Mouse (Mus musculus) CH12.LX (cell line): ENCODE results near the gene Rrm1. TPM values are rescaled to one million over a fixed set of nuclear protein-coding genes. Genes with fewer than 3 reads are reported as not detected.

ENCODE experiments used
- DNase-seq: peaks from one replicate; pipeline ENCODE4 v3.0.0-alpha.2; 2013; ENCODE audit errors: extremely low read depth
- H3K27ac ChIP-seq: 2 replicates; pipeline ENCODE4 v1.5.1; 2012; ENCODE audit warnings: low read depth, mild to moderate bottlenecking, control low read depth, moderate library complexity; ENCODE audit not compliant: insufficient read depth
- H3K27me3 ChIP-seq: replicated peaks from 2 replicates; pipeline ENCODE3; 2012; ENCODE audit warnings: inconsistent platforms
- H3K36me3 ChIP-seq, 2 experiments: replicated peaks in 1 of 2; 2 replicates each; pipeline versions ENCODE3 to v1.6.1; 2012; ENCODE audit warnings: inconsistent platforms in 1 of 2, low read length in 1 of 2, mild to moderate bottlenecking in 1 of 2, mixed read lengths in 1 of 2, moderate library complexity in 1 of 2; ENCODE audit not compliant: control insufficient read depth in 1 of 2, insufficient read depth in 1 of 2
- H3K4me1 ChIP-seq, 2 experiments: 2 replicates each; pipeline ENCODE4 v1.6.1; 2012; ENCODE audit warnings: inconsistent platforms in 1 of 2, moderate library complexity in 1 of 2; ENCODE audit not compliant: insufficient read depth in 2 of 2, control insufficient read depth in 1 of 2
- H3K4me2 ChIP-seq: 2 replicates; pipeline ENCODE4 v1.6.1; 2012; ENCODE audit warnings: low read depth, mild to moderate bottlenecking, control low read depth; ENCODE audit not compliant: poor library complexity, insufficient read depth, severe bottlenecking
- H3K4me3 ChIP-seq, 3 experiments: fragments of 150-350 bp in 1 of 3; sonication (generic) in 1 of 3; replicated peaks in 1 of 3; 2 replicates each; pipeline versions ENCODE3 to v1.5.1; 2011 to 2012; ENCODE audit warnings: low read depth in 2 of 3, low read length in 2 of 3, mild to moderate bottlenecking in 2 of 3, moderate library complexity in 2 of 3, control low read depth in 1 of 3, improper control_type of control experiment in 1 of 3, inconsistent platforms in 1 of 3, mixed read lengths in 1 of 3; ENCODE audit not compliant: poor library complexity in 1 of 3
- H3K79me2 ChIP-seq: replicated peaks from 2 replicates; pipeline ENCODE4 v1.6.1; 2012; ENCODE audit warnings: mild to moderate bottlenecking, moderate library complexity; ENCODE audit not compliant: control insufficient read depth, poor library complexity, insufficient read depth, severe bottlenecking; ENCODE audit errors: extremely low read depth
- H3K9ac ChIP-seq: 2 replicates; pipeline ENCODE4 v1.6.1; 2012; ENCODE audit warnings: low read depth, mild to moderate bottlenecking, control low read depth, moderate library complexity; ENCODE audit not compliant: insufficient read depth
- H3K9me3 ChIP-seq: replicated peaks from 2 replicates; pipeline ENCODE3; 2012; ENCODE audit warnings: low read length, inconsistent platforms, mixed read lengths
- CTCF ChIP-seq, 2 experiments: IDR thresholded peaks in 1 of 2; conservative IDR thresholded peaks in 1 of 2; 2 replicates each; pipeline ENCODE4 v1.5.1; 2011 to 2012; ENCODE audit warnings: low read depth in 2 of 2, low read length in 2 of 2, improper control_type of control experiment in 1 of 2, inconsistent platforms in 1 of 2, mild to moderate bottlenecking in 1 of 2, moderate library complexity in 1 of 2
- E2F4 ChIP-seq: IDR thresholded peaks from 2 replicates; pipeline ENCODE4 v1.6.1; 2011; ENCODE audit warnings: low read depth, low read length, improper control_type of control experiment; ENCODE audit not compliant: insufficient replicate concordance
- EP300 ChIP-seq: IDR thresholded peaks from 2 replicates; pipeline ENCODE4 v1.6.1; 2011; ENCODE audit warnings: low read length, improper control_type of control experiment
- GABPA ChIP-seq: IDR thresholded peaks from 2 replicates; pipeline ENCODE4 v1.6.1; 2012; ENCODE audit warnings: low read depth, low read length, improper control_type of control experiment, inconsistent platforms; ENCODE audit not compliant: insufficient replicate concordance
- HCFC1 ChIP-seq: IDR thresholded peaks from 2 replicates; pipeline ENCODE4 v1.6.1; 2012; ENCODE audit warnings: low read depth, mild to moderate bottlenecking, inconsistent platforms, low read length, improper control_type of control experiment
- JUN ChIP-seq: IDR thresholded peaks from 2 replicates; pipeline ENCODE4 v1.6.1; 2011; ENCODE audit warnings: low read depth, mild to moderate bottlenecking, low read length, improper control_type of control experiment, moderate library complexity; ENCODE audit not compliant: insufficient read depth
- MAZ ChIP-seq: IDR thresholded peaks from 2 replicates; pipeline ENCODE4 v1.6.1; 2012; ENCODE audit warnings: low read depth, mild to moderate bottlenecking, inconsistent platforms, low read length, improper control_type of control experiment, moderate library complexity
- PAX5 ChIP-seq: IDR thresholded peaks from 2 replicates; pipeline ENCODE4 v1.6.1; 2012; ENCODE audit warnings: low read length, inconsistent platforms, mixed read lengths
- RAD21 ChIP-seq: IDR thresholded peaks from 2 replicates; pipeline ENCODE4 v1.6.1; 2011; ENCODE audit warnings: low read depth, mild to moderate bottlenecking, low read length, improper control_type of control experiment, moderate library complexity
- RCOR1 ChIP-seq: conservative IDR thresholded peaks from 2 replicates; pipeline ENCODE4 v1.6.1; 2012; ENCODE audit warnings: low read depth, mild to moderate bottlenecking, inconsistent platforms, low read length, improper control_type of control experiment
- SIN3A ChIP-seq: IDR thresholded peaks from 2 replicates; pipeline ENCODE4 v1.6.1; 2012; ENCODE audit warnings: low read length, improper control_type of control experiment, inconsistent platforms
- SMC3 ChIP-seq: IDR thresholded peaks from 2 replicates; pipeline ENCODE4 v1.6.1; 2011; ENCODE audit warnings: low read depth, low read length, improper control_type of control experiment
- TBP ChIP-seq: conservative IDR thresholded peaks from 2 replicates; pipeline ENCODE4 v1.6.1; 2011; ENCODE audit warnings: low read depth, low read length, improper control_type of control experiment
- UBTF ChIP-seq: IDR thresholded peaks from 2 replicates; pipeline ENCODE4 v1.6.1; 2012; ENCODE audit warnings: low read depth, mild to moderate bottlenecking, inconsistent platforms, low read length, improper control_type of control experiment, moderate library complexity
- USF2 ChIP-seq: conservative IDR thresholded peaks from 2 replicates; pipeline ENCODE4 v1.6.1; 2011; ENCODE audit warnings: low read depth, low read length, improper control_type of control experiment
- ZC3H11A ChIP-seq: IDR thresholded peaks from 2 replicates; pipeline ENCODE4 v1.6.1; 2012; ENCODE audit warnings: low read depth, mild to moderate bottlenecking, inconsistent platforms, low read length, improper control_type of control experiment
- ZKSCAN1 ChIP-seq: IDR thresholded peaks from 2 replicates; pipeline ENCODE4 v1.6.1; 2012; ENCODE audit warnings: low read depth, inconsistent platforms, low read length, improper control_type of control experiment, borderline replicate concordance
- ZMIZ1 ChIP-seq: IDR thresholded peaks from 2 replicates; pipeline ENCODE4 v1.6.1; 2012; ENCODE audit warnings: low read depth, mild to moderate bottlenecking, inconsistent platforms, low read length, improper control_type of control experiment
- dilution Hi-C: fragments of 300-500 bp; cut with MboI; formaldehyde crosslinking; loops from 2 replicates; pipeline ENCODE4 v1.14.3; 2020; ENCODE audit warnings: low sequenced_read_pairs; ENCODE audit not compliant: extremely low pct_unique_long_range_greater_than_20kb, extremely low pct_ligation_motif_present
- in situ Hi-C: fragments of 300-500 bp; cut with MboI; formaldehyde crosslinking; loops from 3 replicates; pipeline ENCODE4 v1.14.3; 2019; ENCODE audit warnings: low sequenced_read_pairs, low pct_ligation_motif_present, low pct_unique_long_range_greater_than_20kb, mixed read lengths
- polyA plus RNA-seq: library from polyadenylated mRNA; unstranded; fragments of >175 nt; gene quantifications from 2 replicates; pipeline ENCODE4 v1.2.1, GENCODE M21; 2012; ENCODE audit warnings: low read depth; ENCODE audit not compliant: insufficient read length
- total RNA-seq, 2 experiments: library from RNA; depleted of rRNA; stranded (reverse); fragments of 300-350 nt in 1 of 2; fragments of >200 nt in 1 of 2; gene quantifications; 2 replicates each; pipeline ENCODE4 v1.2.3; 2012 to 2014

Gene Rrm1
- total and polyA plus RNA-seq, 3 experiments, result 156 to 248 (median 227) TPM

- Histone ChIP-seq H3K4me2 (no peak overlapping the region), H3K27me3 (no peaks in the 10 kb centered on the region), H3K27ac (no peak overlapping the region), H3K9ac (no peak overlapping the region), H3K9me3 (no peaks in the 10 kb centered on the region), H3K79me2 (no peaks in the 10 kb centered on the region), H3K4me3 (no peak overlapping the region), H3K36me3 (no peaks in the 10 kb centered on the region), H3K4me1 (peaks cover 4 to 25% of the 10 kb centered on the region in 2 experiments; a peak in 3 of 4 replicates)
- dilution Hi-C loops, result no loop called here
- TF ChIP-seq ZC3H11A (no peak), PAX5 (no peak), SMC3 (no peak), UBTF (no peak), GABPA (no peak), RAD21 (no peak), EP300 (no peak), HCFC1 (no peak), MAZ (no peak), ZKSCAN1 (no peak)
- in situ Hi-C loops, result no loop called here
- DNase-seq, result no peak
Observed at GRCm38 (mm10) chr7:102399180-102399731, 42.2 kb upstream of the Rrm1 start.

GRCm38 (mm10) chr7:102404118-102404517 lies 37.4 kb upstream of the Rrm1 start:
- in situ Hi-C loops (no loop called here), dilution Hi-C loops (no loop called here)
- Histone ChIP-seq H3K27me3 (no peaks in the 10 kb centered on the region), H3K4me2 (no peak overlapping the region), H3K36me3 (no peaks in the 10 kb centered on the region), H3K27ac (no peak overlapping the region), H3K4me1 (no peaks in the 10 kb centered on the region), H3K9me3 (no peaks in the 10 kb centered on the region), H3K4me3 (no peak overlapping the region), H3K9ac (no peak overlapping the region), H3K79me2 (no peaks in the 10 kb centered on the region)
- DNase-seq, result no peak
- peak in 1 of 2 experiments; percentile 52; a peak in 2 of 4 replicates for TF ChIP-seq CTCF (conservative IDR thresholded peaks at IDR 0.05 in 1 of 2, IDR thresholded peaks at IDR 0.05 in 1 of 2; ENCODE audit: low read depth in 2 of 2, low read length in 2 of 2)
- peak; percentile 36 for TF ChIP-seq SMC3
- no peak for TF ChIP-seq E2F4
- no peak for TF ChIP-seq GABPA
- TF ChIP-seq PAX5, result no peak
- TF ChIP-seq TBP, result no peak
- no peak for TF ChIP-seq JUN
- no peak for TF ChIP-seq ZMIZ1
- no peak for TF ChIP-seq USF2
- no peak for TF ChIP-seq RCOR1
- TF ChIP-seq RAD21, result peak; percentile 24
- TF ChIP-seq SIN3A, result no peak
